Mouse (Mus musculus): Measurements from ENCODE around the gene Mgat4a.

DNA sequence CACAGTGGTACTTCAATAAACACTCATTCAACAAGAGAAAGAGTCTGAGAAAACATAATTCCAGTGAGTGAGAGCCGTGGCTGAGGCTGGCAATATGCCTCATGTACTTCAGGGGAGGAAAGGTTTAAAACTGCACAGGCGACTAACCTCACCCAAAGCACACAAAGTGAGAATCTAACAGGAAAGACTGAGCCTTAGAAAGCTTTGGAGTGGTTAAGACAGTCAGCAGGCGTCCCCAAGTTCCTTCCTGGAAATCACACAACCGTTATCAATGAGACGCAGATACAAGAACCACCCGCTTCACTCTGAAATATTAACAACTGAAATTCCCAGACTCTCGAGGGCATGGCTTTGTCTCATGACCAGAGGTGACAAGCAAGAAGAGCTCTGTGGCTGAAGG lies 62.4 kb downstream of the Mgat4a start:
- TF ChIP-seq GATA1 (IDR thresholded peaks at IDR 0.05; ENCODE audit: low read length) (no peak), TAL1 (IDR thresholded peaks at IDR 0.05; ENCODE audit: low read length) (peak; percentile 40; the same call in 2 of the 3 replicates)

Measured in erythroblast, embryonic 14.5 days (primary cell).